Mouse (Mus musculus) adrenal gland, postnatal 14 days (tissue): Measurements from ENCODE around the gene Ccer2. TPM values are rescaled to one million over a fixed set of nuclear protein-coding genes. Genes with fewer than 3 reads are reported as not detected.
A peak's percentile ranks its signal among the peaks of the same experiment; 100 is the strongest.

Experiments used
- DNase-seq: peaks from one replicate; pipeline ENCODE4 v3.0.0; 2021; ENCODE audit warnings: mixed read lengths
- long read RNA-seq, 2 experiments: library from polyadenylated mRNA; stranded (forward); transcript quantifications; one replicate each; pipeline ENCODE4 v2.0.0; 2021
- total RNA-seq: library from RNA; stranded (reverse); gene quantifications from 2 replicates; pipeline ENCODE4 v1.2.3, GENCODE M21; 2021

The Ccer2 gene
- total RNA-seq, result not detected in 2 replicates
- long read RNA-seq, experiment 1, result 0 reads
- long read RNA-seq, experiment 2, result 0 reads

- DNase-seq, result no peak
These were observed at the start of gene Ccer2 for GRCm38 (mm10) chr7:28756079-28756478. TSS of gene Ccer2 (plus strand) at chr7:28756174.

- no peak for DNase-seq
These were observed 46.5 kb upstream of the Ccer2 start for GRCm38 (mm10) chr7:28709454-28709853.

GRCm38 (mm10) chr7:28710962-28711361 is 45.0 kb upstream of the Ccer2 start:
- DNase-seq, result no peak

GRCm38 (mm10) chr7:28714667-28715066 is 41.3 kb upstream of the Ccer2 start:
- no peak for DNase-seq

- no peak for DNase-seq
These were observed 40.4 kb upstream of the Ccer2 start for GRCm38 (mm10) chr7:28715598-28715997.

GRCm38 (mm10) chr7:28716590-28717281 is 39.2 kb upstream of the Ccer2 start, which contains the start of gene Fbxo17:
TSS of gene Fbxo17 (plus strand) at chr7:28716804.
- DNase-seq, result peak; percentile 90

- DNase-seq, result no peak
These were observed 38.2 kb upstream of the Ccer2 start for GRCm38 (mm10) chr7:28717726-28718125.

GRCm38 (mm10) chr7:28719159-28719558 is 36.8 kb upstream of the Ccer2 start:
- DNase-seq, result no peak

GRCm38 (mm10) chr7:28719650-28720049 is 36.3 kb upstream of the Ccer2 start:
- DNase-seq, result no peak

- no peak for DNase-seq
These were observed 35.0 kb upstream of the Ccer2 start for GRCm38 (mm10) chr7:28720753-28721537.

GRCm38 (mm10) chr7:28722079-28722478 is 33.9 kb upstream of the Ccer2 start:
- no peak for DNase-seq

- no peak for DNase-seq
These were observed 31.4 kb upstream of the Ccer2 start for GRCm38 (mm10) chr7:28724613-28725012.

- peak; percentile 94 for DNase-seq
These were observed 29.4 kb upstream of the Ccer2 start for GRCm38 (mm10) chr7:28726600-28726999.

GRCm38 (mm10) chr7:28727649-28728340 is 28.2 kb upstream of the Ccer2 start:
- peak; percentile 52 for DNase-seq

- peak; percentile 88 for DNase-seq
These were observed 23.4 kb upstream of the Ccer2 start for GRCm38 (mm10) chr7:28732341-28733142.

- no peak for DNase-seq
These were observed 22.8 kb upstream of the Ccer2 start for GRCm38 (mm10) chr7:28733211-28733610.

GRCm38 (mm10) chr7:28735701-28736100 is 20.3 kb upstream of the Ccer2 start:
- DNase-seq, result no peak

GRCm38 (mm10) chr7:28739829-28740228 is 16.1 kb upstream of the Ccer2 start:
- DNase-seq, result no peak

GRCm38 (mm10) chr7:28740949-28741348 is 15.0 kb upstream of the Ccer2 start:
- no peak for DNase-seq

- no peak for DNase-seq
These were observed 14.6 kb upstream of the Ccer2 start for GRCm38 (mm10) chr7:28741368-28741708.

- peak; percentile 95 for DNase-seq
These were observed 14.1 kb upstream of the Ccer2 start, which contains the start of the genes Mrps12 and Sars2 for GRCm38 (mm10) chr7:28741709-28742438. TSS of gene Mrps12 (minus strand) at chr7:28741820. TSS of gene Sars2 (plus strand) at chr7:28741992.
